8 mouse cellular contexts compared by ENCODE assay signal in the genomic region with DNA sequence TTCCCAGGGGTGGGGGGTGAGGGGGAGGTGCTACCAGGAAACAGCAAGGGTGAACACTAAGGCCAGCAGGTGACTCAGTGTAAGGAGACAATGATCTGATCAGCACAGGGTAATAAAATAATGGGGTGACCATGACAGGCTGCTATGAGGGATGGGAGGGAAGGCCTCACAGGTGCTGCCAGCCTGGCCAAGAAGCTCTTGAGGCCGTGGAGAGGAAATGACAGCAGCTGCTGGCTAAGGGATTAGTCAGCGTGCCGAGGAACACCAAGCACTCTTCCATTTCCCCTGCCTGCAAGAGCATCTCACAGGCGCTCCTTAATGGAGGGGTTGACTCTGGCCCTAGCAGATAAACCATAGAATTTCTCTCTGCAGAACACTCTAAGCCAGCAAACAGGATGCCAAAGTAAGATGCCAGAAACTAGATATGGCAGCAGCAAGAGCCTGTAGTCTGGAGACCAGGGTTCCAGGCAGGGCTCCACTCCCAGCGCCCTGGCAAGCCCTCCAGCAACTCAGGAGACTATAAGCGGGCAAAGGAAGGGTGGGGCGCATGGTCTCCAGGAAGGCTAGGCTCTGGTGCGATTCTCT. TPM values are rescaled to one million over a fixed set of nuclear protein-coding genes. Genes with fewer than 3 reads are reported as not detected.
DNase-seq lines count a peak whose midpoint lies in the region; ATAC-seq and TF ChIP-seq lines count a peak whose summit lies in the region.

No protein-coding gene starts in this region.

- H3K9me3 ChIP-seq in heart, embryonic 14.5 days (ENCODE audit: control insufficient read depth, low read length): peaks cover 6% of the 10 kb centered on the region; the same call in 1 of the 2 replicates
- H3K9me3 ChIP-seq in lung, embryonic 15.5 days: no peaks in the 10 kb centered on the region

- TF ChIP-seq POLR2A in brain, embryonic 14.5 days (IDR thresholded peaks at IDR 0.05; ENCODE audit: borderline replicate concordance, extremely low read depth, insufficient read depth, insufficient read length, poor library complexity, severe bottlenecking): no peak

- no peak overlapping the region; the same call in 1 of the 2 replicates for H3K9ac ChIP-seq in heart, embryonic 14.5 days (ENCODE audit: low read length)
- no peak overlapping the region for H3K9ac ChIP-seq in lung, embryonic 15.5 days

- no peaks in the 10 kb centered on the region for H3K36me3 ChIP-seq in heart, embryonic 14.5 days (ENCODE audit: control insufficient read depth, insufficient read depth, low read length)
- H3K36me3 ChIP-seq in lung, embryonic 15.5 days: no peaks in the 10 kb centered on the region

- H3K4me1 ChIP-seq in heart, embryonic 14.5 days (ENCODE audit: control insufficient read depth in 2 of 2, insufficient read depth in 2 of 2, low read length in 2 of 2): peaks cover 9 to 17% of the 10 kb centered on the region in 2 experiments; a peak in 2 of 4 replicates
- peaks cover 26% of the 10 kb centered on the region for H3K4me1 ChIP-seq in lung, embryonic 15.5 days

- H3K27me3 ChIP-seq in heart, embryonic 14.5 days (ENCODE audit: control insufficient read depth, insufficient read depth, low read length): no peaks in the 10 kb centered on the region
- H3K27me3 ChIP-seq in lung, embryonic 15.5 days: no peaks in the 10 kb centered on the region

- peak overlapping the region; percentile 54 to 58 for H3K27ac ChIP-seq in heart, embryonic 14.5 days (replicated peaks in 1 of 2; ENCODE audit: control insufficient read depth in 1 of 2, insufficient read depth in 1 of 2, low read depth in 2 of 2, low read length in 2 of 2)
- H3K27ac ChIP-seq in lung, embryonic 15.5 days: peak overlapping the region; percentile 76

- H3K4me2 ChIP-seq in heart, embryonic 14.5 days (ENCODE audit: low read length): no peak overlapping the region
- no peak overlapping the region for H3K4me2 ChIP-seq in lung, embryonic 15.5 days

- H3K4me3 ChIP-seq in heart, embryonic 14.5 days (ENCODE audit: control insufficient read depth in 1 of 2, insufficient read depth in 1 of 2, low read depth in 1 of 2, low read length in 2 of 2): no peak overlapping the region
- no peak overlapping the region for H3K4me3 ChIP-seq in lung, embryonic 15.5 days

- DNase-seq in kidney, adult 11 months: peak; percentile 40
- no peak for DNase-seq in kidney, adult 8-10 months
- peak; percentile 45 for DNase-seq in brain, embryonic 14.5 days (ENCODE audit: low read depth)
- DNase-seq in adipocyte (ENCODE audit: low spot score): no peak
- DNase-seq in thymus, postnatal 25 days: no peak

- WGBS in heart, embryonic 14.5 days: 58% methylated on average over 8 of the region's 8 CpGs
- WGBS in lung, embryonic 15.5 days: 49% methylated on average over 8 of the region's 8 CpGs

- no peak for TF ChIP-seq CTCF in brain, embryonic 14.5 days (IDR thresholded peaks at IDR 0.05; ENCODE audit: borderline replicate concordance, extremely low read depth, insufficient read depth, insufficient read length)

- peak; percentile 63; the same call in 1 of the 2 replicates for ATAC-seq in heart, embryonic 14.5 days (ENCODE audit: insufficient number of reproducible peaks, insufficient read depth, low FRiP score, low read depth)
- ATAC-seq in lung, embryonic 15.5 days (ENCODE audit: borderline replicate concordance, extremely low read depth, low FRiP score, low TSS enrichment): peak; percentile 72
- no peak for ATAC-seq in activated CD4-positive, CD25-positive, alpha-beta regulatory T cell, adult 4 months

RNA-seq across cellular contexts. Expression of a gene that starts 58.9 kb away (rescaled TPM):
- 19.9 and 47.9 TPM in 2 replicates for polyA plus RNA-seq in brain, embryonic 14.5 days (2012; rRNA removed)
- 30.9 and 32.9 TPM in 2 replicates for polyA plus RNA-seq in heart, embryonic 14.5 days (2014; fragmentation: Nextera tagmentation; extraction: Ambion mirVana)
- 44.0 and 49.8 TPM in 2 replicates for polyA plus RNA-seq in lung, embryonic 15.5 days (2015; fragmentation: Nextera tagmentation; extraction: Ambion mirVana)
- 1 to 10 TPM in 1 of 2 experiments, not detected in 1; 5.0 TPM for polyA plus RNA-seq in activated CD4-positive, CD25-positive, alpha-beta regulatory T cell, adult 4 months (2017; shearing (Covaris generic))

Comparison
In these comparisons a context has a peak if more than half of its experiments do, and no peak if none do; other contexts are left out.
1. DNase-seq: peak in kidney, adult 11 months (single experiment) and brain, embryonic 14.5 days (single experiment); none in kidney, adult 8-10 months (0 of 2), adipocyte (single experiment) and thymus, postnatal 25 days (single experiment).